Mouse (Mus musculus) kidney, adult 18-20 months (tissue): ENCODE measurements around the gene Igsf21.

ENCODE experiments used
- DNase-seq: peaks from one replicate; pipeline ENCODE4 v3.0.0; 2021

Igsf21 gene

GRCm38 (mm10) chr4:140192276-140193002 lies 54.1 kb downstream of the Igsf21 start:
- no peak for DNase-seq

- no peak for DNase-seq
These were observed 57.0 kb downstream of the Igsf21 start for GRCm38 (mm10) chr4:140189601-140190000.

DNA sequence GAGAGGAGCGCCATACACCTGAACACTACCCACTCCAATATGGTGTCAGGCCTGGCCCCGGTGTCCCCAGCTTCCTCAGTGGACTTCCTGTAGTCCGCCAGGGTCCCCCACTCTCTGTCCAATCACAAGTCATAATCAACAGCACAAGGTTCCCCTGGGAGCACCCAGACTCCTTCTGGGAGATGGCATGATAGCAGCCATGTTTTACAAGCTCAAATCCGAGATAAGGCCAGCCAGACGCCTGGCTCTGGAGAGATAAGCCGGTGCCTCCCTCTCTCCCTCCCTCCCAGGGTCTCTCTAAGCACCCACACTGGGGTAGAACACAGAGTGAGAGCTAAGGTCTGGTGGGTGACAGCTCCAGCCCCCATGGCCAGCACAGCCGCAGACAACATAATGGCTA lies 58.0 kb downstream of the Igsf21 start:
- DNase-seq = no peak

DNA sequence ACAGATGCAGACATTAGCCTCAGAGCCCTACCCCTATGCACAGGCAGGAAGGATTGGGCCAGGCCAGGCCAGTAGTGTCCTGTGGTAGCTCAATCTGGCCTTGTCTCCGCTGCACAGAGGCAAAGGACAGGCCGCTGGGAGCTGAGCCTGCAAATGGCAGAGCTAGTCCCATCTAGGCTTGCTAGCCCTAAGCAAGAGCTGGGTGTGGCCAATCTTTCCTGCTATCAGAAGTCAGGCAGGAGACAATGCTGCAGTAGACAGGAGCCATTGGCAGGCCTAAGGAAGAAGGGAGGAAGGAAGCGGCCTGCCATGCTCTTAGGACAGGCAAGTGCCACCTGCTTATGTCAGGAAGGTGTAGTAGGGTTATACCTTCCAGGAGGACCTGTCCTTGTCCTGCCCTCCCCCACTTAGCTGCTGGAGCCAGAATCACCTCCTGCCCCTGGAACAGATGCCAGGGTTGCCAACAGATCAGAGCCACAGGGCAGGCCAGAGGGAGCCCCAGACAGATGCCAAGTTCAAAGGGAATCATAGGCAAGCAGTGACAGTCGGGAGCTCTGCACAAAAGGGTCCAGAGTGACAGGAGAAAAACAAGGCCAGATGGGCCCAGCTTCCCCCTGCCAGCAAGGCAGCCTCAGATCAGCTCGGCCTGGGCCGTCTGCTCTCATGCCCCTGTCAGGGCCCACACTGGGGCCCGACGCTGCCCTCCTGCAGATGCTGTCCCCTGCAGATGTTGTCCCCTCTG lies 59.0 kb downstream of the Igsf21 start:
- DNase-seq = no peak

- DNase-seq = no peak
These were observed 67.0 kb downstream of the Igsf21 start for GRCm38 (mm10) chr4:140179576-140179975.

GRCm38 (mm10) chr4:140177055-140177454 lies 69.5 kb downstream of the Igsf21 start:
- DNase-seq = no peak

GRCm38 (mm10) chr4:140173746-140174399 lies 72.7 kb downstream of the Igsf21 start:
- DNase-seq = peak; percentile 6

DNA sequence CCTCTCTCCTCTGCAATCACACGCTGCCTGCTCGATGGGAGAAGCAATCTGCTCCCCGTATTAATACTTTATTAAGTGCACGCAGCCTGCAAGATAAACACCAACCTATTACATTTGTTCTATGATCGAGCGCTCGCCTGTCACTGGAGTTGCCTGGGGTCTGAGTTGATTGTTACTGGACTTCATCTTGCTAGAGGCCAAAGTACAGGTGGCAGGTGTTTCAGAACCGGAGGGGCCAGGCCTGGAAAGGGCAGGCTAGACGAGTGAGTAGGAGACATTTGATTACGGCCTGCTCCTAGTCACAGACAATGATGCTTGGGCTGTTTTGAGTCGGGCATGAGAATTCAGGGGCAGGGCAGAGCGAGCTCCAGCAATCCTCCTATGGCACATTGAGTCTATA lies 73.5 kb downstream of the Igsf21 start:
- no peak for DNase-seq

DNA sequence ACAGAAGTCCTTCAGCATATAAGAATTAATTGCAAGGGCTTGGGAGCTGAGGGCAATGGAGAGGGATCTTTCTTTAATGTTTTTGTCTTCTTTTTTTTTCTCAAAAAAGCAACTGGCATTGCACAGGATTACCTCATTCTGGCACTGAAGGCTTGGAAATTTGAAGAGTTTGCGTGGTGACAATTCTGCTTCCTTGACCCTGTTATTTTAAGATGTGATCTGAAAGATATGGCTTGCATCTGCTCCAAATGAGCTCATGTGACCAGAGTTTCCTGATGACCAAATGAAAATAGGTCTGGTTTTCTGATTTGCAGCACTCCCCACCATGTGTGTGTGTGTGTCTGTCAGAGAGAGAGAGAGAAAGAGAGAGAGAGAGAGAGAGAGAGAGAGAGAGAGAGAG lies 74.7 kb downstream of the Igsf21 start:
- DNase-seq = no peak

GRCm38 (mm10) chr4:140171189-140171588 lies 75.4 kb downstream of the Igsf21 start:
- DNase-seq = no peak

- no peak for DNase-seq
These were observed 80.7 kb downstream of the Igsf21 start for GRCm38 (mm10) chr4:140165851-140166250.

- no peak for DNase-seq
These were observed 81.9 kb downstream of the Igsf21 start for GRCm38 (mm10) chr4:140164662-140165061.

GRCm38 (mm10) chr4:140159617-140160016 lies 87.0 kb downstream of the Igsf21 start:
- DNase-seq = no peak

DNA sequence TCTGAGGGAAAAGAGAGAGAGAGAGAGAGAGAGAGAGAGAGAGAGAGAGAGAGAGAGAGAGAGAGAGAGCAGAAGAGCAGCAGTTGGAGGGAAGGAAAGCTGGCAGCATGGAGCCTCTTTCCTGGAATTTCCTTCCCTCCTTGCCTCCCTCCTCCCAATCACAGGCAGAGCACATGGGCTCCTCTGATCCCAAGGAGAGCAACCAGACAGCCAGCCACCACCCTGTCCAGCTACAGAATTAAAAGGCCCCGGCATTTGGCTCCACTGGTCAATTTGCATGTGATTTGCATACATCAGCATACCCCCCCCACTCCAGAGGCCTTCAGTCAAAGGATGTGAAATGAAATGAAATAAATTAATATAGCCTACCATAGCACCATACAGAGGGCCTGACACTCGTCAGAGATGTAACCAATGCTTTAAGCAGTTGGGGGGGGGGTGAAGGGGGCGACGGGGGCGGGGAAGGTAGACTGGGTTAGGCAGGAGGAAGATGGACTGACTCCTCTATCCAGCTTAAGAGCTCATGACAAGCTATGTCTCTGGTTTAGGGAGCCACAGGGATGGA lies 91.6 kb downstream of the Igsf21 start:
- no peak for DNase-seq

GRCm38 (mm10) chr4:140154484-140154883 lies 92.1 kb downstream of the Igsf21 start:
- no peak for DNase-seq

GRCm38 (mm10) chr4:140153711-140154114 lies 92.9 kb downstream of the Igsf21 start:
- DNase-seq = no peak

- peak; percentile 47 for DNase-seq
These were observed 93.5 kb downstream of the Igsf21 start for GRCm38 (mm10) chr4:140153101-140153500.

DNA sequence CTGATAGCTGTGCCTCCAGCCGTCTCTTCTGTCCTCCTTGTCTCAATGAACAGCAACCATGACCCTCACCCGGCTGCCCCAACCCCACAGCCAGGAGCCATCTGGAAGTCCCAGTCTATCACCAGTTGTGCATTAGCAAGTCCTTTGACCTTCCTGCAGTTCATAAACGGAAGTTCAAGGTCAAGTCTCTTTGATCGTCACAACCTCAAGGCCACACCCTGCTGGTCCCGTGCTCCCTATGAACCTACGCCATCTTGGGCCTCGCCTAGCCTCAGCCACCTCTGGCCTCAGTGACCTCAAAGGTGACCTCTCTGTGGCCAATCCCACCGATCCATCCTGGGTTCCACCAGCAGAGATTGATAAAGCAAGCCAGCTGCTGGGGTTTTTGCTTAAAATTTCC lies 96.9 kb downstream of the Igsf21 start:
- DNase-seq = no peak

DNA sequence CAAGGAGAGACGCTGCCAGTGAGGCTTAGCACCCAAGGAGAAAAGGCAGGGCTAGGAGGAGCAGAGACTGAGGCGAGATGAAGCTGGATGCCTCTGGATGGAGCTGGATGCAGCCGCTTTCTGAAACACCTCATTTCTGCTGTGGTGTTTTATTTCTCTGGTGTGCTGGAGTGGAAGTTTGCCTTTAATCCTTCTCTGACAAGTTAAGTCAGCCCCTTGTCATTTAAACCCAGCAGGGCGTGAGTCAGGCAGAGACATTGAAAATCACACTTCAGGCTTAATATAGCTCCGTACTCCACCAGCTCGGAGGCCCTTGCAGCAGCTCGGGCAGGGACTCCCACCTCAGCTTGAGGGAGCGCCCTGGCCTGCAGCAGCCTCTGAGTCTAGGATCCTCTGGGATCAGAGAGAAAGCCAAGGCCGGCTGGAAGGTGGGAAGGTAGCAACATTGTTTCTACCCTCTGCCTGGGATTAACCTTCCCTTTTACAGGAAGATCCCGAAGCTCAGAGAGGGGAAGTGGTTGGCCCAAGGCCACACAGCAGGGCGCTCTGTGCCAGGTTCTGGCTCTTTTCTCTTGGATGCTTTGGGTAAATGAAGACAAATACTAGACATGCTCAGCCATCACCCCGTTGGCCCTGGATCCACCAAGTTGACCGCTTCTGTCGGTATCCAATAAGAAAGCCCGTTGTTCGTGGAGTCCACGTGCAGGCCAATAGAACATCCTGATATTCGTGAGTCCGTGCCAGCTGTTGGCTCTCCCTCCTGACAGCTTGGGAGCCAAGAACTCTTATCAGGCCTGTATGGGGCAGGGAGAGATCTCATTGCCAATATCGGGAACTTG lies 98.5 kb downstream of the Igsf21 start:
- peak; percentile 23 for DNase-seq

DNA sequence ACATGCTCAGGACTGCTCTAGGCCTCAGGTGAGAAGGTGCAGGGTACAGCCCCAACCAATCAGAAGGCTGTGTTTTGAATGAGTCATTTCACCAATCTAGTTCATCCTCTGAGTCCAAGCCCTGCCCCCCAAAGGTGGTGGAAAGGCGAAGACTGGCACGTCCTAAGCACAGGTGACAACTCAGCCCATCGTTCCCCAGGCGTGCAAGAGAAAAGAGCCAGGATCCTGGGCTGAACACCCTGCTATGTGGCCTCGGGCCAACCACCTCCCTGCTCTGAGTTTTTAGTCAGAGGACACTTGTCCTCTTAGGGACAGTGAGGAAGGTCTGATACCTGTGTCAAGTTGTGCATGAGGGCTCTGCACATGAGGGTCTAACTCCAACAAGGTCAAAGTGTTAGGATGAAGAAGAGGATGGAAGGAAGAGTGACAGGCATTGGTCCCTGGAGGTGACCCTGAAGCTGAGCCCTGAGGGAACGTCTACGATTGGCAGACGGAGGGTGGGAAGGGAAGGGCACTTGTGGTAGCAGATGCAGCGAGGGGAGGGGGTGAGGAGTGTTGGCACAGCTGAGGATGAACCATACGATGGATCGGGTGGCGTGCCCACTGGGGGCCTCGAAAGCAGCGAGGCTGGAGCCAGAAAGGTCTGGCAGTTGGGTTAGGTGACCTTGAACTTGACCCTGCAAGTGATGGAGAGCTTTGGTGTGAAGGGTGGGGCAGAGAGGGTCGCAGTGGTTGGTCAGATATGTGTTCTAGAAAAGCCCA lies 99.3 kb downstream of the Igsf21 start:
- no peak for DNase-seq

- DNase-seq = no peak
These were observed 102.6 kb downstream of the Igsf21 start for GRCm38 (mm10) chr4:140143884-140144525.
